Mouse (Mus musculus): Measurements from ENCODE around the gene Cnn3. TPM values are rescaled to one million over a fixed set of nuclear protein-coding genes. Genes with fewer than 3 reads are reported as not detected.

Gene Cnn3
- polyA plus RNA-seq, 1 experiment from 2014 or later = 525 TPM

DNA sequence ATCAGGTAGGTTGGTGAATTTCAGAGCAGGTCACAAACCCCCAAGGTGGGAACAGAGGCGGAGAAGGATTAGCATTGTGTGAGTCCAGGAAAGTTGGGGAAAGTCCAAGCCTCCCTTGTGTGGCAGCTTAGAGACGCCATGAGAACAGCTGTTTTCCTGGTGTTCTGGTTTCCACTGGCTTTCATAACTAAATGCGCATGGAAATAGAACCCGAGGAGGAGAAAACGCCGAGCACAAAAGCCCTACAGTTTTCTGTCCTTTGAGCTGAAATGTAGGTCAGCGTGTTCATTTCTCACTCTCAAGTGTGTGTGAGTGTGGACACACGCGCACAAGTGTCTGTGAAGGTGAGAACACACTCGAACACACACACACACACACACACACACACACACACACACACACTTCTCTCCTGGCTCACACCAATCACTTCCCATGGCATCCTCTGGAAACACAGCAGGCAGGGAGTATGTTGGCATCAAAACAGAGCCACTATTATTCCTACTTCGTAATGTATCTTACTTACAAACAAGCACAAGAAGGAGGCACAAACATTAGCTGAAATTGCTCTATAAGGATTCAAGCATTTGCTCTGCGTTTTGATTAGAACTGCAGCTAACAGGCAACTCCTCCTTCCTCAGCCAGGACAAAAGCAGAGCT is 63.3 kb downstream of the Cnn3 start:
- H3K36me3 ChIP-seq (ENCODE audit: control insufficient read depth, insufficient read depth, low read length) = no peaks in the 10 kb centered on the region
- H3K9ac ChIP-seq (ENCODE audit: low read length) = 0 out of 2 replicates have a peak overlapping the region, but pooled peaks have one; percentile 7
- ATAC-seq (ENCODE audit: insufficient read depth, low FRiP score) = no peak
- H3K4me3 ChIP-seq (replicated peaks; ENCODE audit: low read length) = no peak overlapping the region
- 62% methylated on average over 12 of the region's 12 CpGs for WGBS
- H3K9me3 ChIP-seq (replicated peaks; ENCODE audit: control insufficient read depth, low read length) = no peaks in the 10 kb centered on the region
- peaks cover 6% of the 10 kb centered on the region; the same call in 1 of the 2 replicates for H3K4me1 ChIP-seq (ENCODE audit: control insufficient read depth, insufficient read depth, low read length)
- H3K27ac ChIP-seq (ENCODE audit: low read length) = no peak overlapping the region
- no peak overlapping the region for H3K4me2 ChIP-seq (ENCODE audit: low read depth, low read length)
- no peaks in the 10 kb centered on the region for H3K27me3 ChIP-seq (ENCODE audit: control insufficient read depth, insufficient read depth, low read length)

DNA sequence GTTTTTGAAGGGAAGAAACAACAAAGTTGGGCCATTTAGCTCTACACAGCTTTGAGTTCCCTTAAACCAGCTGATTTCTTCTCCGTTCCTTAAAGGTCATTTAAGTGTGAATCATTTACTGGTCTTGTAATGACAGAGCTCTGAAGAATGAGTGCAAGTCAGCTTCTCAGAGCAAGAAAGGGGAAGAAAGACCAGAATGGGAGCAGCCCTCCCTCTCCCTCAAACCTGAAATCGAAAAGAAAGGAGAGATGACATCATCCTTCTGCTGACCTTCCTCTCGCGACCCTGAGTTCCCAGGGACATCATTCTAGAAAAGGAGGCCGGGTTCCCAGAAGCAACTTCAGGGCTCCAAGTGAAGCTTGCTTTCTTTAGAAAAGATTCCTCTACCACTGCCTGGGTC is 64.6 kb downstream of the Cnn3 start:
- ATAC-seq (ENCODE audit: insufficient read depth, low FRiP score) = no peak
- H3K4me1 ChIP-seq (ENCODE audit: control insufficient read depth, insufficient read depth, low read length) = peaks cover 6% of the 10 kb centered on the region; the same call in 1 of the 2 replicates
- no peaks in the 10 kb centered on the region for H3K9me3 ChIP-seq (replicated peaks; ENCODE audit: control insufficient read depth, low read length)
- 45% methylated on average over 5 of the region's 5 CpGs for WGBS
- H3K27me3 ChIP-seq (ENCODE audit: control insufficient read depth, insufficient read depth, low read length) = no peaks in the 10 kb centered on the region
- no peak overlapping the region for H3K27ac ChIP-seq (ENCODE audit: low read length)
- no peak overlapping the region for H3K4me3 ChIP-seq (replicated peaks; ENCODE audit: low read length)
- no peak overlapping the region for H3K9ac ChIP-seq (ENCODE audit: low read length)
- H3K4me2 ChIP-seq (ENCODE audit: low read depth, low read length) = no peak overlapping the region
- H3K36me3 ChIP-seq (ENCODE audit: control insufficient read depth, insufficient read depth, low read length) = no peaks in the 10 kb centered on the region

DNA sequence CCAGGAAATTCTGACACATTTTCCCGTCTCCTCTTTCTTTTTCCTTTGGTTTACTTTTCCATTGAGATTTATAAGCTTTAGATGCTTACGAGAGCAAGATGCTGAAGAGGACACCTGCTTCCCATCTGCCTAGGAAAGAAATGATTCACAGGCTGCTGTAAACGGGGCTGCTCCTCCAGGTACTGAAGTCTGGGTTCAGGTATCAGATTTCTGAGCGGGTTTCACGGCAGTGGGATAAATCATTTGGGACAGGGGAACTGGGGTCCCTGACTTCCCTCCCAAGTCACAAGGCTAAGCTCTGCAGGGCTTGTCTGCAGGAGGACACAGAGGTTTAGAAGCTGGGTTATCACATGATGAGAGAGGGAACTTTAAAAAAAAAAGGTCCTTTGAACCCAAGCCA is 65.7 kb downstream of the Cnn3 start:
- H3K9me3 ChIP-seq (replicated peaks; ENCODE audit: control insufficient read depth, low read length) = no peaks in the 10 kb centered on the region

DNA sequence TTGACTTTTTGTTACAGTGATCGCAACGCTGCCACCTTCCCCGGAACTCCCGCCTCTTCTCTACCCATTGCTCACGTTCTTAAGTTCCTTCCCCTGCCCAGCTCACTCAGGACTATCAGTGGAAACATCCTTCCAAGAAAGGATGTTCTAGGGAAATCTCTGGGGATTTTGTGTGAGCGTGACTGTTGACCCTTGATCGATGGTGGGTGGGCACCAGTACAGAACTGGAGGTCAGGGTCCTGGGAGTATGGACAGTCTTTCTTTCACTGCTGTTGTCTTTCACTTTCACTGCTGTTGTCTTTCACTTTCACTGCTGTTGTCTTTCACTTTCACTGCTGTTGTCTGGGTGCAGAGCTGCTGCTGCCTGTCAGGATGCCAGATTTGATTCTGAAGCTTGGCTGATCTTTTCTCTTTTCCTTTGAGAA is 67.7 kb downstream of the Cnn3 start:
- no peak overlapping the region for H3K4me3 ChIP-seq (replicated peaks; ENCODE audit: low read length)
- no peaks in the 10 kb centered on the region for H3K27me3 ChIP-seq (ENCODE audit: control insufficient read depth, insufficient read depth, low read length)
- H3K27ac ChIP-seq (ENCODE audit: low read length) = no peak overlapping the region
- H3K9me3 ChIP-seq (replicated peaks; ENCODE audit: control insufficient read depth, low read length) = no peaks in the 10 kb centered on the region
- H3K36me3 ChIP-seq (ENCODE audit: control insufficient read depth, insufficient read depth, low read length) = no peaks in the 10 kb centered on the region
- no peak overlapping the region for H3K4me2 ChIP-seq (ENCODE audit: low read depth, low read length)
- peaks cover 6% of the 10 kb centered on the region; the same call in 1 of the 2 replicates for H3K4me1 ChIP-seq (ENCODE audit: control insufficient read depth, insufficient read depth, low read length)
- ATAC-seq (ENCODE audit: insufficient read depth, low FRiP score) = no peak
- H3K9ac ChIP-seq (ENCODE audit: low read length) = no peak overlapping the region
- WGBS = 80% methylated on average over 7 of the region's 7 CpGs

More for the DNA sequence above, 65.7 kb downstream of the Cnn3 start:
- H3K4me3 ChIP-seq (replicated peaks; ENCODE audit: low read length) = no peak overlapping the region
- no peaks in the 10 kb centered on the region for H3K27me3 ChIP-seq (ENCODE audit: control insufficient read depth, insufficient read depth, low read length)
- 51% methylated on average over 5 of the region's 5 CpGs for WGBS
- H3K9ac ChIP-seq (ENCODE audit: low read length) = no peak overlapping the region
- peaks cover 6% of the 10 kb centered on the region; the same call in 1 of the 2 replicates for H3K4me1 ChIP-seq (ENCODE audit: control insufficient read depth, insufficient read depth, low read length)
- no peak for ATAC-seq (ENCODE audit: insufficient read depth, low FRiP score)
- no peak overlapping the region for H3K27ac ChIP-seq (ENCODE audit: low read length)
- no peaks in the 10 kb centered on the region for H3K36me3 ChIP-seq (ENCODE audit: control insufficient read depth, insufficient read depth, low read length)
- no peak overlapping the region for H3K4me2 ChIP-seq (ENCODE audit: low read depth, low read length)

DNA sequence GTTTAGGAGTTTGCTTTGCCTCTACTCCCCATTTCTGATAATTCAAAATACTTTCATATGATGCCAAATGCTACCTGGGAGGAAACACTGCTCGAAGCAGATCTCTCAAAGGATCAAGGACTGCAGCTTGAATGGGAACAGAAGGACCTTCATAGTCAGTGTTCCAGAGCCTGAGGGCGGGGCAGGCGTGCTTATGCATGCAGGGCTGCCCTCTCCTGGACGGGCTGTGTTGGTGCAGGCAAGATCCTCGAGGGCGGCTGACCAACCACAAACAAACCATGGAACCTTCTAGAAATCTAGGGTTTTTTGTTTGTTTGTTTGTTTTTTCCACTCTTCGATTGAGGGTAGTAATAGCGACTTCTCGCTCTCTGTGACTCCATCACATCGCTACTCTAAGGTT is 73.9 kb downstream of the Cnn3 start:
- no peaks in the 10 kb centered on the region for H3K9me3 ChIP-seq (replicated peaks; ENCODE audit: control insufficient read depth, low read length)
- H3K27ac ChIP-seq (ENCODE audit: low read length) = no peak overlapping the region
- no peaks in the 10 kb centered on the region; the same call in 1 of the 2 replicates for H3K4me1 ChIP-seq (ENCODE audit: control insufficient read depth, insufficient read depth, low read length)
- no peaks in the 10 kb centered on the region for H3K27me3 ChIP-seq (ENCODE audit: control insufficient read depth, insufficient read depth, low read length)
- no peak overlapping the region for H3K4me2 ChIP-seq (ENCODE audit: low read depth, low read length)
- no peak overlapping the region for H3K4me3 ChIP-seq (replicated peaks; ENCODE audit: low read length)
- H3K9ac ChIP-seq (ENCODE audit: low read length) = no peak overlapping the region
- 56% methylated on average over 10 of the region's 10 CpGs for WGBS
- ATAC-seq (ENCODE audit: insufficient read depth, low FRiP score) = no peak
- H3K36me3 ChIP-seq (ENCODE audit: control insufficient read depth, insufficient read depth, low read length) = no peaks in the 10 kb centered on the region

DNA sequence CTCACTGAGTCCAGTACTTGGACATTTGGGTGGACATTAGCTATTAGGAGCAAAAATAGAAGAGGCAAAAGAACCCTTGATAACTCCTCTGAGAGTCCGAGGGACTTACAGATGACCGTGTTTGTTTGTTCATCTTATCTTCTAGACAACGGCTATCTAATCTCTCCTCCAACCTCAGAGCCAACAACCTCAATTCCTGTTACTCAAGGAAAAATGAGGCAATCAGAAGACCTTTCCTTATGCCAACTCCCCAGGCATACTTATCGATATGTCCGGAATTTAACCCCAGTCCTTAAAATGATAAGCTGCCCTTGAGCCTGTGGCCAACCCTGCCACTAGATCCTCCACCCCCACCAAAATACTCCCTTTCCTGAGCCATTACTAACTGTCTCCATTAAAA is 74.4 kb downstream of the Cnn3 start:
- Histone ChIP-seq H3K36me3 (ENCODE audit: control insufficient read depth, insufficient read depth, low read length) (no peaks in the 10 kb centered on the region), H3K4me3 (replicated peaks; ENCODE audit: low read length) (no peak overlapping the region), H3K9me3 (replicated peaks; ENCODE audit: control insufficient read depth, low read length) (no peaks in the 10 kb centered on the region), H3K4me1 (ENCODE audit: control insufficient read depth, insufficient read depth, low read length) (no peaks in the 10 kb centered on the region; the same call in 1 of the 2 replicates), H3K27ac (ENCODE audit: low read length) (no peak overlapping the region), H3K27me3 (ENCODE audit: control insufficient read depth, insufficient read depth, low read length) (no peaks in the 10 kb centered on the region), H3K9ac (ENCODE audit: low read length) (no peak overlapping the region), H3K4me2 (ENCODE audit: low read depth, low read length) (no peak overlapping the region)
- 55% methylated on average over 5 of the region's 5 CpGs for WGBS
- peak; percentile 13; the same call in 1 of the 2 replicates for ATAC-seq (ENCODE audit: insufficient read depth, low FRiP score)

DNA sequence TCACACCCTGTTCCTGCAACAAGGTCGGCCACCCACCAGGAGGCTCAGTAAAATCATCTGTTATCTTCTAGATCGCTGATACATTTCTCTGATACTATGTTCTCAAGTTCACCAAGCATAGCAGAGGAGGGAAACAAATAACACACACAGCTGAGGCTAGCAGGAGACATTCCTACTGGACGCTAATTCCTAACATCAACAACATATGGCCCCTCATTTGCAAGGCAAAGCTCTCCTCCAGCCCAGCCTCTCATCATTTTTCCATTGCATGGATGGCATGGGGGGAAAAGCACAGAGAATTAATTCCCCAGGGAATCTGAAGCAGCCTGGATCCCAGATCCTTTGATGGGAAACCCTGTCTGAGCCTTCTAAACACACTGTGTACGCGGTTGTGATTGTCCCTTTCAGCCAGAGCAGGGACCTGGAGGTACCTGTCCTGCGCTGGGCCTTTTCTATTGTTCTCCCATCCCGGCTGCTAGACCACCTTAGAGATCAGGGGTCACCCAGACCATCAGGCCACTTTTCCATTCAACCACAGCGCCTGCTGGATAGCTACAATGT is 78.7 kb downstream of the Cnn3 start:
- H3K4me2 ChIP-seq (ENCODE audit: low read depth, low read length) = no peak overlapping the region
- no peaks in the 10 kb centered on the region for H3K27me3 ChIP-seq (ENCODE audit: control insufficient read depth, insufficient read depth, low read length)
- H3K27ac ChIP-seq (ENCODE audit: low read length) = no peak overlapping the region
- H3K4me1 ChIP-seq (ENCODE audit: control insufficient read depth, insufficient read depth, low read length) = no peaks in the 10 kb centered on the region; the same call in 1 of the 2 replicates
- no peaks in the 10 kb centered on the region for H3K36me3 ChIP-seq (ENCODE audit: control insufficient read depth, insufficient read depth, low read length)
- no peak overlapping the region for H3K4me3 ChIP-seq (replicated peaks; ENCODE audit: low read length)
- no peaks in the 10 kb centered on the region for H3K9me3 ChIP-seq (replicated peaks; ENCODE audit: control insufficient read depth, low read length)
- whole genome bisulfite sequencing = 57% methylated on average over 8 of the region's 8 CpGs
- ATAC-seq (ENCODE audit: insufficient read depth, low FRiP score) = no peak
- no peak overlapping the region for H3K9ac ChIP-seq (ENCODE audit: low read length)

DNA sequence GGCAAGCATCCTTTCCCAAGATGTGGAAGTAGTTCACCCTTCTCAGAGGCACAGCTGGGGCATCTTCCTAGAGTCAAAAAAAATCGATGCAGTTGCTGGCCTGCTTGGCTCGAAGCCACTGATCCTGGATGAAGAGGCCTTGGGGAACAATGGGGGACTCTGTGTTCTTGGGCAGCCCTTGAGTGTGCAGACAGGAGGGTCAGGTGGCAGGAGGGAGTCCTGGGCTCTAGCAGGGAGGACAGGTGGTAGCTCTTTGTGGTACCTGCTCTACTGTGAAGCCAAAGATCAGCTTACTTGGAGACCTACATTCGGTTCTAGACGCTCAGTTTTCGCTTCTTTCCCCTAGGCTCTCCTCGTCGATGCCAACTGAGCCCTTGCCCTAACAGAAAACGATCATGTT is 79.9 kb downstream of the Cnn3 start:
- H3K27ac ChIP-seq (ENCODE audit: low read length) = no peak overlapping the region
- 86% methylated on average over 8 of the region's 8 CpGs for WGBS
- no peaks in the 10 kb centered on the region for H3K36me3 ChIP-seq (ENCODE audit: control insufficient read depth, insufficient read depth, low read length)
- no peak for ATAC-seq (ENCODE audit: insufficient read depth, low FRiP score)
- H3K4me3 ChIP-seq (replicated peaks; ENCODE audit: low read length) = no peak overlapping the region
- no peaks in the 10 kb centered on the region for H3K27me3 ChIP-seq (ENCODE audit: control insufficient read depth, insufficient read depth, low read length)
- H3K4me1 ChIP-seq (ENCODE audit: control insufficient read depth, insufficient read depth, low read length) = no peaks in the 10 kb centered on the region; the same call in 1 of the 2 replicates
- H3K9ac ChIP-seq (ENCODE audit: low read length) = no peak overlapping the region
- H3K9me3 ChIP-seq (replicated peaks; ENCODE audit: control insufficient read depth, low read length) = no peaks in the 10 kb centered on the region
- no peak overlapping the region for H3K4me2 ChIP-seq (ENCODE audit: low read depth, low read length)

DNA sequence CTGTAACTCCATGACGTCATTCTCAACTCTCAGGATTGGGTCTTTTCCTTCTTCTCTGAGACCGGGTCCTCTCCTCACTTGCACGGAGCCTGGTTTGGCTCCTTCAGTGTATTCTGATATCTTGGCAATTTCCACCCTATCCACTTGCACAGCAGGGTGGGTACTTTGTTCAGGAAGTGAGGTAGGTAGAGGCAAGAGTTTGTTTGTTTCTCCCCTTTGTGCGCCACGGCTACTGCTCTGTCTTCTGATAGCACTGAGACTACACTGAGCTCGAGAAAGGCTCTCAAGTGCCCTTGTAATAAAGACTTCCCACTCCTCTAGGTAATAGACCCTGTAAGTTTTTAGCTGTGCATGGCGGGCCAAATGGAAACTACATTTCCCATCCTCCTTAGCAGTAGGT is 80.5 kb downstream of the Cnn3 start:
- no peak overlapping the region for H3K9ac ChIP-seq (ENCODE audit: low read length)
- no peaks in the 10 kb centered on the region for H3K36me3 ChIP-seq (ENCODE audit: control insufficient read depth, insufficient read depth, low read length)
- 87% methylated on average over 7 of the region's 7 CpGs for WGBS
- no peak for ATAC-seq (ENCODE audit: insufficient read depth, low FRiP score)
- no peak overlapping the region for H3K27ac ChIP-seq (ENCODE audit: low read length)
- H3K9me3 ChIP-seq (replicated peaks; ENCODE audit: control insufficient read depth, low read length) = no peaks in the 10 kb centered on the region
- H3K4me1 ChIP-seq (ENCODE audit: control insufficient read depth, insufficient read depth, low read length) = no peaks in the 10 kb centered on the region
- H3K4me3 ChIP-seq (replicated peaks; ENCODE audit: low read length) = no peak overlapping the region
- H3K4me2 ChIP-seq (ENCODE audit: low read depth, low read length) = no peak overlapping the region
- no peaks in the 10 kb centered on the region for H3K27me3 ChIP-seq (ENCODE audit: control insufficient read depth, insufficient read depth, low read length)
